Mouse (Mus musculus): ENCODE measurements at regions not wholly inside any gene's neighbourhood (a gene's known extent, or its start where the extent isn't known, plus 50 kb on each side); places are given as distances from the start of the nearest gene placed in this dataset.

GRCm38 (mm10) chr3:78677656-78678055 lies 608.7 kb downstream of the Rapgef2 start:
- TF ChIP-seq CTCF (IDR thresholded peaks at IDR 0.05; ENCODE audit: low read depth) (no peak), EP300 (optimal IDR thresholded peaks at IDR 0.05) (no peak)

Data from stomach, postnatal 0 days (tissue).